Mouse (Mus musculus) fibroblast of lung, adult 2 months (primary cell): ENCODE results near the gene Cideb.

Experiments used
- DNase-seq: peaks from one replicate; pipeline ENCODE4 v3.0.0-alpha.2; 2011; ENCODE audit warnings: low read depth

Cideb gene

GRCm38 (mm10) chr14:55765696-55766095 lies 7.4 kb upstream of the Cideb start, which contains the start of gene Ltb4r1:
Gene Ltb4r1 (plus strand): TSS chr14:55765962.
- no peak for DNase-seq

- no peak for DNase-seq
Measured at GRCm38 (mm10) chr14:55763166-55763565, 4.9 kb upstream of the Cideb start.

GRCm38 (mm10) chr14:55762001-55762821 lies 4.0 kb upstream of the Cideb start:
- DNase-seq, result no peak

GRCm38 (mm10) chr14:55761163-55761562 lies 2.9 kb upstream of the Cideb start, which contains the start of gene Ltb4r2:
Gene Ltb4r2 (plus strand): TSS chr14:55761428.
- DNase-seq, result no peak

- peak; percentile 46 for DNase-seq
Measured at GRCm38 (mm10) chr14:55760156-55760555, 1.9 kb upstream of the Cideb start.

- DNase-seq, result no peak
Measured at GRCm38 (mm10) chr14:55757566-55757965, 692 bp downstream of the Cideb start.

- no peak for DNase-seq
Measured at GRCm38 (mm10) chr14:55747051-55747847, 11.0 kb downstream of the Cideb start.

GRCm38 (mm10) chr14:55745861-55746237 lies 12.4 kb downstream of the Cideb start:
- no peak for DNase-seq

- DNase-seq, result peak; percentile 34
Measured at GRCm38 (mm10) chr14:55745180-55745860, 12.9 kb downstream of the Cideb start, which contains the start of the genes Dhrs1 and Nop9. Gene Dhrs1 (minus strand): TSS chr14:55745690. Gene Nop9 (plus strand): TSS chr14:55745693.

- DNase-seq, result peak; percentile 53
Measured at GRCm38 (mm10) chr14:55743711-55744110, 14.5 kb downstream of the Cideb start.

GRCm38 (mm10) chr14:55737086-55737687 lies 21.1 kb downstream of the Cideb start:
- no peak for DNase-seq

GRCm38 (mm10) chr14:55735758-55736157 lies 22.5 kb downstream of the Cideb start:
- no peak for DNase-seq

GRCm38 (mm10) chr14:55735334-55735733 lies 22.9 kb downstream of the Cideb start:
- DNase-seq, result no peak

- DNase-seq, result no peak
Measured at GRCm38 (mm10) chr14:55734869-55735268, 23.4 kb downstream of the Cideb start.

- DNase-seq, result no peak
Measured at GRCm38 (mm10) chr14:55733889-55734288, 24.4 kb downstream of the Cideb start.

- DNase-seq, result no peak
Measured at GRCm38 (mm10) chr14:55730531-55731032, 27.7 kb downstream of the Cideb start.

GRCm38 (mm10) chr14:55730116-55730515 lies 28.1 kb downstream of the Cideb start:
- peak; percentile 61 for DNase-seq

GRCm38 (mm10) chr14:55727889-55728685 lies 30.2 kb downstream of the Cideb start:
- no peak for DNase-seq

GRCm38 (mm10) chr14:55726261-55726660 lies 32.0 kb downstream of the Cideb start:
- DNase-seq, result no peak

- DNase-seq, result peak; percentile 60
Measured at GRCm38 (mm10) chr14:55724411-55724871, 33.8 kb downstream of the Cideb start.

GRCm38 (mm10) chr14:55723433-55723832 lies 34.8 kb downstream of the Cideb start:
- no peak for DNase-seq
